Mouse (Mus musculus) left cerebral cortex, adult 6 months (tissue): ENCODE results near the gene Ino80d. TPM values are rescaled to one million over a fixed set of nuclear protein-coding genes. Genes with fewer than 3 reads are reported as not detected.

Source experiments
- long read RNA-seq, 2 experiments: library from polyadenylated mRNA; unstranded; transcript quantifications; one replicate each; pipeline ENCODE4 v2.0.0; 2019 to 2020
- polyA plus RNA-seq: library from polyadenylated mRNA; unstranded; fragments of <200 nt; fragmentation: Nextera tagmentation; gene quantifications from 2 replicates; pipeline ENCODE4 v1.2.3, GENCODE M21; 2021

The Ino80d gene
- 4.6 and 5.8 TPM in 2 replicates for polyA plus RNA-seq
- long read RNA-seq, experiment 1, partial matches to known transcripts = 1 of 23 reads
- long read RNA-seq, experiment 1, other reads (novel, unspliced or antisense) = 18 of 23 reads
- long read RNA-seq, experiment 2, partial matches to known transcripts = 2 of 6 reads
- long read RNA-seq, experiment 2, other reads (novel, unspliced or antisense) = 3 of 6 reads

GRCm38 (mm10) chr1:63114136-63114781, at the start of gene Ino80d:
Ino80d (minus strand) TSS chr1:63114667.

Other genes starting within 250 kb of the Ino80d start
- gene Eef1b2, start 62.2 kb upstream of the Ino80d start, polyA plus RNA-seq = 484 and 645 TPM in 2 replicates
- gene Ndufs1, start 62.2 kb upstream of the Ino80d start, polyA plus RNA-seq = 119 and 150 TPM in 2 replicates
- 0.72 and 0.83 TPM in 2 replicates for gene Gpr1, start 99.9 kb upstream of the Ino80d start, polyA plus RNA-seq
- gene Zdbf2, start 158.6 kb upstream of the Ino80d start, polyA plus RNA-seq = 1.7 and 7.5 TPM in 2 replicates